Mouse (Mus musculus): ENCODE data around the gene Pnck. TPM values are rescaled to one million over a fixed set of nuclear protein-coding genes. Genes with fewer than 3 reads are reported as not detected.

Gene Pnck
- polyA plus RNA-seq (2014; fragmentation: Illumina TruSeq; extraction: RNeasy Lipid Tissue Mini Kit (QIAGEN cat#74804); ENCODE audit: low replicate concordance): not detected

DNA sequence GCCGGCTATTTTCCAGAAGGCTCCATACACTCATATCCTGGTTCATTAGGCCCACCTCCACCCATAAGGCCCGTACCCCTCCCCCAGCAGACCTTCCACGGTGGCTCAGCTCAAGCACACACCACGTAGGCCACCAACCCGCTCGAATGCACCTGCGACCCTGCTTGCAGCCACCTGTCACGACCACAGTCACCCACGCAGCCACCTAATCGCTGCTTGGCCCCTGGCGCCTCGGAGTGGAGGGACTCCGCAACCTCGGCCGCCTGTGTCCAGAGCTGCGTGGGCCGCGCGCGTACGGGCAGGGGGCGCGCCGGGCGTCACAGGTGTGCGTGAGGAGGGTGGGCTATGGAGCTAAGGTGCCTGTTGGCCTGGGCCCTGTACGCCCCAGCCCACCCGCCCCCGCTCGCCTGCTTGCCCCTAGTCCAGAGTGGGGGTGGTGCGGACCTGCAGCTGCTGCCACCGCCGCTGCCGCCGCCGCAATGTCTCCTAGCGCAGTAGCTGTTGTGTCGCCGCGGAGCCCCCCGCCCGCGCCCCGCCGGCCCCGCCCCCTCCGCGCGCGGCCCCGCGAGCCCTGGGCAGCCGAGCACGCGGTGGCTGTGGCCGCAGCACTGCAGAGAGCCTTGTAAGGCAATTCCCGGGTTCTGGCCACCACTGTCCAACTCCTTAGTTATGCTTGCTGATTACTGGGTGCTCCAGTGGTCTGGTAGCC lies at the start of gene Pnck:
TSS of gene Pnck (minus strand) at position 543 of the 709 bp plus-strand sequence.

DNA sequence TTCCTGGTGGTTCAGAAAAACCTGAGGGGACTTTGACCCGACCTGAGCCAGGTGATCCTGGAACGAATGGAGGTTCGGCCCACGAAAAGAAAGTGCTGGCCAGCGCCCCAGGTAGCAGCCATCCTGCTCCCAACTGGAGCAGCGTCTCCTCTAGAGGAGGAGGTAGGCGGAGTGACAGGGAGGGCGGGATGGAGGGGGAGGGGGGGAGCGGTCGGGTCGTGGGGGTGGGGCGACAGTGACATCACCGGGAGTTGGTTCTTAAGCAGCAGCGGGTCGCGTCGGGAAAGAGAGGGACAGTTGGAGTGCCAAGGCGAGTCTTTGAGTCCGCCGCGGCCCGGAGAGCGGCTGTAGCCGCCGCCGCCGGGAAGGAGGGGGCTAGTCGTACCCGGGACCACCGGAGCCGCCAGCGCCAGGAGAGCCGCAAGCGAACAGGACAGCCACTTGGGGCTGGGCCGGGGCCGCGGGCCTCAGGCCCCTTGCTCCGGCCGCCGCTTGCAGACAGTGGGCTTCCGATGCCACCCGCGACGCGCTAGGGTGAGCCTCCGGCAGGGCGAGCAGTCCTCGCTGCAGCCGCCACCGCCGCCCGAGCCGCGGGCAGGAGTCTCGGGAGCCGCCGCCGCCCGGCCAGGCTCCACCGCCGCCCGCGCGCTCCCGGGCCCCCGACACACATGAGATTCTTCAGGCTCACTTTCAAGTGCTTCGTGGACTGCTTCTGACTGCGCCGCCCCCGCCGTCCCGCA lies 13.1 kb upstream of the Pnck start, which contains the start of gene Slc6a8:
TSS of gene Slc6a8 (plus strand) at position 272 of the 740 bp plus-strand sequence.

DNA sequence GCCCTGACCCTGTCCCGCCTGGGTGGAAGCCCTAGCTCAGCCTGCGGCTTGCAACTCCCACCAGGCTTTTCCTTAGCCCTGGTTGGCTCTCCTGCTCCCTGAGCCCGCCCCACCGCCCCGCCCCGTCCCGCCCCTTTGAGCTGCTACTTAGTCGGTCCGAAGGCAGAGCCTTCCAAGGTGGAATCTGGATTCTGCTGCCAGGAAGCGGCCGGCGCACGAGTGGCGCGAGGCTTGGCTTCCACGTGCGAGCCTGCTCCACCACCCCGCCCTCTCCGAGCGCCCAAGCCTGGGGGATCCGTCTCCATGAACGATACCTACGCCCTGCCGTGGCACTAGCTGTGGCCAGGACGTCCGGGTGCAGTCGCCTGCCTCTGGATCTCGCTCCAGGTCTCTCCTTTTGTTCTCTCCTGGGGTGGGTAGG lies 20.7 kb downstream of the Pnck start, which contains the start of gene Dusp9:
TSS of gene Dusp9 (plus strand) at position 165 of the 421 bp plus-strand sequence.

Other genes starting within 250 kb of the Pnck start
- 1.2 TPM for gene Zfp92, start 249.0 kb downstream of the Pnck start, polyA plus RNA-seq (2014; fragmentation: Illumina TruSeq; extraction: RNeasy Lipid Tissue Mini Kit (QIAGEN cat#74804); ENCODE audit: low replicate concordance)
- gene Trex2, start 224.8 kb downstream of the Pnck start, polyA plus RNA-seq (2014; fragmentation: Illumina TruSeq; extraction: RNeasy Lipid Tissue Mini Kit (QIAGEN cat#74804); ENCODE audit: low replicate concordance): not detected
- gene Haus7, start 201.1 kb downstream of the Pnck start, polyA plus RNA-seq (2014; fragmentation: Illumina TruSeq; extraction: RNeasy Lipid Tissue Mini Kit (QIAGEN cat#74804); ENCODE audit: low replicate concordance): 2.8 TPM
- 47.9 TPM for gene Bgn, start 176.5 kb downstream of the Pnck start, polyA plus RNA-seq (2014; fragmentation: Illumina TruSeq; extraction: RNeasy Lipid Tissue Mini Kit (QIAGEN cat#74804); ENCODE audit: low replicate concordance)
- gene Atp2b3, start 157.0 kb downstream of the Pnck start, polyA plus RNA-seq (2014; fragmentation: Illumina TruSeq; extraction: RNeasy Lipid Tissue Mini Kit (QIAGEN cat#74804); ENCODE audit: low replicate concordance): not detected
- not detected for gene Dusp9, start 20.7 kb downstream of the Pnck start, polyA plus RNA-seq (2014; fragmentation: Illumina TruSeq; extraction: RNeasy Lipid Tissue Mini Kit (QIAGEN cat#74804); ENCODE audit: low replicate concordance)
- 276 TPM for gene Slc6a8, start 13.0 kb upstream of the Pnck start, polyA plus RNA-seq (2014; fragmentation: Illumina TruSeq; extraction: RNeasy Lipid Tissue Mini Kit (QIAGEN cat#74804); ENCODE audit: low replicate concordance)
- 178 TPM for gene Bcap31, start 56.1 kb upstream of the Pnck start, polyA plus RNA-seq (2014; fragmentation: Illumina TruSeq; extraction: RNeasy Lipid Tissue Mini Kit (QIAGEN cat#74804); ENCODE audit: low replicate concordance)
- 5.5 TPM for gene Abcd1, start 56.5 kb upstream of the Pnck start, polyA plus RNA-seq (2014; fragmentation: Illumina TruSeq; extraction: RNeasy Lipid Tissue Mini Kit (QIAGEN cat#74804); ENCODE audit: low replicate concordance)
- gene Plxnb3, start 97.0 kb upstream of the Pnck start, polyA plus RNA-seq (2014; fragmentation: Illumina TruSeq; extraction: RNeasy Lipid Tissue Mini Kit (QIAGEN cat#74804); ENCODE audit: low replicate concordance): not detected
- not detected for gene Srpk3, start 114.3 kb upstream of the Pnck start, polyA plus RNA-seq (2014; fragmentation: Illumina TruSeq; extraction: RNeasy Lipid Tissue Mini Kit (QIAGEN cat#74804); ENCODE audit: low replicate concordance)
- 18.0 TPM for gene Idh3g, start 126.8 kb upstream of the Pnck start, polyA plus RNA-seq (2014; fragmentation: Illumina TruSeq; extraction: RNeasy Lipid Tissue Mini Kit (QIAGEN cat#74804); ENCODE audit: low replicate concordance)
- gene Ssr4, start 126.9 kb upstream of the Pnck start, polyA plus RNA-seq (2014; fragmentation: Illumina TruSeq; extraction: RNeasy Lipid Tissue Mini Kit (QIAGEN cat#74804); ENCODE audit: low replicate concordance): 25.0 TPM
- 0.22 TPM for gene Pdzd4, start 164.9 kb upstream of the Pnck start, polyA plus RNA-seq (2014; fragmentation: Illumina TruSeq; extraction: RNeasy Lipid Tissue Mini Kit (QIAGEN cat#74804); ENCODE audit: low replicate concordance)
- gene Avpr2, start 232.0 kb upstream of the Pnck start, polyA plus RNA-seq (2014; fragmentation: Illumina TruSeq; extraction: RNeasy Lipid Tissue Mini Kit (QIAGEN cat#74804); ENCODE audit: low replicate concordance): not detected
- gene L1cam, start 236.0 kb upstream of the Pnck start, polyA plus RNA-seq (2014; fragmentation: Illumina TruSeq; extraction: RNeasy Lipid Tissue Mini Kit (QIAGEN cat#74804); ENCODE audit: low replicate concordance): 3.1 TPM

Data from small intestine, adult 10 weeks (tissue).